ENCODE assay signal across 8 mouse cellular contexts in the genomic region with DNA sequence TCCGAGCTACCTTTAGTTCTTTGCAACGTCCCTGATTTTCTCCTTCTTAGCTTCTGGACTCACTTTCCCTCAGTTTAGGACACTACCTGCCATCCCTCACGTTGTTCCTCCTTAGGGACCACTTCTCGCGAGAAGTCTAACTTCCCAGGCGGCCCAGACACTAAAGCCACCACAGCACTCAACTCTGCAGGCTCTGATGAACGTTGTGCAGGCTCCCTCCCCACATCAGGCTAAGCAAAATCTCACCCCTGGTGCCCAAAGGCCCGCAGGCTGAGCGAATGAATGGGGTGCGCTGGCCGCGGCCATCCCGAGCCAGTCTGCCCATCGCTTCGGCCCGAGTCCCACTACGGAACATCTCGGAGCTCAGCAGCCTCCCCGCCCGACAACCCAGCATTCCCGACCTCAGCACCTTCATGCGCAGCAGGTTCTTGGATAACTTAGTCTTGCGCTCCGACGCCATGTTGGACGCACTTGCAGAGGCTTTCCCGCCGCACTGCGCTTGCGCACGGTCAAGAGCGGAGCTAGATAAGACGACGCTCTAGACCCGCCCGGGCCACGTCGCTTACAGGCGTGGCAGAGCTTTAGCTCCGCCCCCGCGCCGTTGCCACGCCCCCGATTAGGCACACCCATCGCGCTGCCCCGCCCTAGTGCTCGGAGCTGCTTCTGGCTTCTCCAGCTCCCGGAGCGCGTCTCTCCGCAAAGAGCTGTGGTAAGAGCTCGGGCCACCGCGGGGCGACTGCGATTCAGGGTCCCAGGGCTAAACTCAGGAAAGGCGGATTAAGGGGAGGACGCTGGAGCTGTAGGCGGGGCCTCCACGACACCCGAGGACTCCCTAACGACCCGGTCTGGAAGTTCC. TPM values are rescaled to one million over a fixed set of nuclear protein-coding genes. Genes with fewer than 3 reads are reported as not detected.
A peak's percentile ranks its signal among the peaks of the same experiment; 100 is the strongest.
DNase-seq lines count a peak whose midpoint lies in the region; ATAC-seq and TF ChIP-seq lines count a peak whose summit lies in the region.

A gene (minus strand): TSS at position 501 of the 856 bp plus-strand sequence.

- peak; percentile 81 for TF ChIP-seq POLR2A in olfactory bulb, adult 2 months (IDR thresholded peaks at IDR 0.05; ENCODE audit: insufficient read depth, low read depth, low read length)
- TF ChIP-seq POLR2A in thymus, adult 2 months (IDR thresholded peaks at IDR 0.05; ENCODE audit: control insufficient read depth, extremely low read depth, insufficient read depth, low read length, poor library complexity), result peak; percentile 73

- H3K4me2 ChIP-seq in forebrain, embryonic 16.5 days (ENCODE audit: low read length), result peak within 1 kb of the TSS; percentile 61
- H3K4me2 ChIP-seq in lung, embryonic 14.5 days, result peak within 1 kb of the TSS; percentile 69

- peak; percentile 85 for DNase-seq in G1E (ENCODE audit: low spot score)
- peak; percentile 96 to 98 for DNase-seq in cerebellum, adult 18-20 months
- DNase-seq in heart, postnatal 36 days, result peak; percentile 95 to 97
- peak; percentile 95 to 96 for DNase-seq in layer of hippocampus, adult 2 months (ENCODE audit: low spot score in 2 of 2)
- peak; percentile 100 for DNase-seq in lung, embryonic 14.5 days
- peak; percentile 96 for DNase-seq in thymus, adult 2 months

- no peaks in the 10 kb centered on the region for H3K9me3 ChIP-seq in G1E (replicated peaks)
- no peaks in the 10 kb centered on the region for H3K9me3 ChIP-seq in forebrain, embryonic 16.5 days (ENCODE audit: control insufficient read depth, low read length)
- no peaks in the 10 kb centered on the region for H3K9me3 ChIP-seq in lung, embryonic 14.5 days (ENCODE audit: low read depth, low read length)

- ATAC-seq in G1E (ENCODE audit: extremely low read depth, insufficient number of reproducible peaks, low FRiP score, poor library complexity, severe bottlenecking), result peak; percentile 88
- peak; percentile 99 for ATAC-seq in forebrain, embryonic 16.5 days
- peak; percentile 98 for ATAC-seq in lung, embryonic 14.5 days (ENCODE audit: insufficient read depth)

- peaks cover 3% of the 10 kb centered on the region; the same call in 1 of the 2 replicates for H3K27me3 ChIP-seq in G1E (ENCODE audit: insufficient read depth, low read length)
- H3K27me3 ChIP-seq in forebrain, embryonic 16.5 days (replicated peaks; ENCODE audit: control insufficient read depth, insufficient read depth, low read length), result no peaks in the 10 kb centered on the region
- H3K27me3 ChIP-seq in lung, embryonic 14.5 days (ENCODE audit: insufficient read depth, low read length), result no peaks in the 10 kb centered on the region
- H3K27me3 ChIP-seq in thymus, adult 2 months (ENCODE audit: control insufficient read depth, insufficient read depth, low read length), result no peaks in the 10 kb centered on the region

- peak within 1 kb of the TSS; percentile 98 for H3K4me3 ChIP-seq in G1E (ENCODE audit: low read depth, low read length)
- H3K4me3 ChIP-seq in forebrain, embryonic 16.5 days (replicated peaks; ENCODE audit: low read length), result peak within 1 kb of the TSS; percentile 67
- H3K4me3 ChIP-seq in layer of hippocampus, adult 2 months, result peak within 1 kb of the TSS; percentile 97
- peak within 1 kb of the TSS; percentile 86 for H3K4me3 ChIP-seq in lung, embryonic 14.5 days (ENCODE audit: low read depth, low read length)
- H3K4me3 ChIP-seq in olfactory bulb, adult 2 months (ENCODE audit: insufficient read depth, low read depth, low read length), result peak within 1 kb of the TSS; percentile 67
- H3K4me3 ChIP-seq in thymus, adult 2 months (ENCODE audit: control insufficient read depth, insufficient read depth, low read length), result peak within 1 kb of the TSS; percentile 82

- WGBS in forebrain, embryonic 16.5 days, result under 1% methylated on average over 65 of the region's 65 CpGs
- WGBS in lung, embryonic 14.5 days, result under 1% methylated on average over 65 of the region's 65 CpGs
- WGBS in olfactory bulb, adult 2 months, result under 1% methylated on average over 65 of the region's 65 CpGs
- WGBS in thymus, adult 2 months, result under 1% methylated on average over 65 of the region's 65 CpGs

- no peak for TF ChIP-seq CTCF in G1E (IDR thresholded peaks at IDR 0.05; ENCODE audit: low read depth, low read length)
- peak; percentile 31 for TF ChIP-seq CTCF in layer of hippocampus, adult 2 months (conservative IDR thresholded peaks at IDR 0.05)
- peak; percentile 27; the same call in 1 of the 2 replicates for TF ChIP-seq CTCF in lung, embryonic 14.5 days (IDR thresholded peaks at IDR 0.05; ENCODE audit: low read depth)
- TF ChIP-seq CTCF in olfactory bulb, adult 2 months (IDR thresholded peaks at IDR 0.05; ENCODE audit: insufficient read depth, low read depth, low read length), result no peak
- TF ChIP-seq CTCF in thymus, adult 2 months (IDR thresholded peaks at IDR 0.05; ENCODE audit: borderline replicate concordance, control insufficient read depth, extremely low read depth, insufficient read depth, low read length, poor library complexity), result peak; percentile 68

- intact Hi-C loops in heart, postnatal 36 days (cut with DNase I), result no loop called here

- H3K36me3 ChIP-seq in G1E (replicated peaks), result peaks cover 38% of the 10 kb centered on the region
- H3K36me3 ChIP-seq in forebrain, embryonic 16.5 days (ENCODE audit: control insufficient read depth, insufficient read depth), result 0 out of 2 replicates have a peak, but pooled peaks cover 3% of the 10 kb centered on the region
- H3K36me3 ChIP-seq in lung, embryonic 14.5 days (ENCODE audit: insufficient read depth), result peaks cover 23% of the 10 kb centered on the region
- H3K36me3 ChIP-seq in thymus, adult 2 months (ENCODE audit: control insufficient read depth, insufficient read depth, low read length), result no peaks in the 10 kb centered on the region; the same call in 1 of the 2 replicates

- peaks cover 30% of the 10 kb centered on the region for H3K4me1 ChIP-seq in G1E (ENCODE audit: insufficient read depth, low read depth, low read length)
- H3K4me1 ChIP-seq in forebrain, embryonic 16.5 days (replicated peaks; ENCODE audit: control insufficient read depth, insufficient read depth, low read length), result peaks cover 17% of the 10 kb centered on the region
- H3K4me1 ChIP-seq in lung, embryonic 14.5 days (ENCODE audit: insufficient read depth), result peaks cover 5% of the 10 kb centered on the region; the same call in 1 of the 2 replicates
- peaks cover 14% of the 10 kb centered on the region for H3K4me1 ChIP-seq in olfactory bulb, adult 2 months (ENCODE audit: control insufficient read depth, insufficient read depth, low read length)
- peaks cover 11% of the 10 kb centered on the region for H3K4me1 ChIP-seq in thymus, adult 2 months (replicated peaks; ENCODE audit: control insufficient read depth, insufficient read depth, low read length)

- H3K9ac ChIP-seq in forebrain, embryonic 16.5 days (replicated peaks; ENCODE audit: low read depth, low read length), result peak within 1 kb of the TSS; percentile 68
- H3K9ac ChIP-seq in lung, embryonic 14.5 days, result peak within 1 kb of the TSS; percentile 87

- H3K27ac ChIP-seq in forebrain, embryonic 16.5 days (ENCODE audit: low read length), result peak within 1 kb of the TSS; percentile 67
- H3K27ac ChIP-seq in layer of hippocampus, adult 2 months, result peak within 1 kb of the TSS; percentile 85
- peak within 1 kb of the TSS; percentile 94 for H3K27ac ChIP-seq in lung, embryonic 14.5 days (ENCODE audit: low read depth)
- 0 out of 2 replicates have a peak within 1 kb of the TSS, but pooled peaks have one; percentile 6 for H3K27ac ChIP-seq in olfactory bulb, adult 2 months (ENCODE audit: insufficient read depth, low read depth, low read length)
- H3K27ac ChIP-seq in thymus, adult 2 months (ENCODE audit: control insufficient read depth, insufficient read depth, low read length), result no peak within 1 kb of the TSS

RNA-seq across cellular contexts. Expression of the gene that starts here (rescaled TPM):
- total RNA-seq in G1E (2014; fragmentation: Nextera tagmentation), result 65.7 and 82.3 TPM in 2 replicates
- 42.7 and 46.6 TPM in 2 replicates for total RNA-seq in G1E (2017)
- polyA plus RNA-seq in G1E (2012), result 6.5 and 8.3 TPM in 2 replicates
- polyA plus RNA-seq in forebrain, embryonic 16.5 days (2015; fragmentation: Nextera tagmentation; extraction: Ambion mirVana), result 35.8 and 40.4 TPM in 2 replicates
- 1 to 10 TPM; 6.8 to 9.4 TPM for total RNA-seq in heart, postnatal 36 days (2021)
- total RNA-seq in layer of hippocampus, adult 2 months (2021), result 10 to 100 TPM; 21.1 to 24.8 TPM
- 60.9 and 61.3 TPM in 2 replicates for polyA plus RNA-seq in lung, embryonic 14.5 days (2014; fragmentation: Nextera tagmentation; extraction: Ambion mirVana)
- not detected in 2 replicates for polyA plus RNA-seq in olfactory bulb, adult 2 months (2012; ENCODE audit: insufficient read depth, insufficient read length, low replicate concordance, missing spikeins)
- polyA plus RNA-seq in thymus, adult 2 months (2012; rRNA removed), result 7.5 and 7.9 TPM in 2 replicates

Comparison
In these comparisons a context has a peak if more than half of its experiments do, and no peak if none do; other contexts are left out.
1. CTCF ChIP-seq: peak in layer of hippocampus, adult 2 months (single experiment), lung, embryonic 14.5 days (single experiment) and thymus, adult 2 months (single experiment); none in G1E (single experiment) and olfactory bulb, adult 2 months (single experiment).
2. Peak in every context shown above with its lines, with median percentiles within 50 percentile points of each other: ATAC-seq, DNase-seq and H3K4me3 ChIP-seq.